Mouse (Mus musculus): Measurements from ENCODE around the gene Nr2f2. TPM values are rescaled to one million over a fixed set of nuclear protein-coding genes. Genes with fewer than 3 reads are reported as not detected.

Gene Nr2f2
- polyA plus RNA-seq, 1 experiment from 2014 or later: 107 TPM

DNA sequence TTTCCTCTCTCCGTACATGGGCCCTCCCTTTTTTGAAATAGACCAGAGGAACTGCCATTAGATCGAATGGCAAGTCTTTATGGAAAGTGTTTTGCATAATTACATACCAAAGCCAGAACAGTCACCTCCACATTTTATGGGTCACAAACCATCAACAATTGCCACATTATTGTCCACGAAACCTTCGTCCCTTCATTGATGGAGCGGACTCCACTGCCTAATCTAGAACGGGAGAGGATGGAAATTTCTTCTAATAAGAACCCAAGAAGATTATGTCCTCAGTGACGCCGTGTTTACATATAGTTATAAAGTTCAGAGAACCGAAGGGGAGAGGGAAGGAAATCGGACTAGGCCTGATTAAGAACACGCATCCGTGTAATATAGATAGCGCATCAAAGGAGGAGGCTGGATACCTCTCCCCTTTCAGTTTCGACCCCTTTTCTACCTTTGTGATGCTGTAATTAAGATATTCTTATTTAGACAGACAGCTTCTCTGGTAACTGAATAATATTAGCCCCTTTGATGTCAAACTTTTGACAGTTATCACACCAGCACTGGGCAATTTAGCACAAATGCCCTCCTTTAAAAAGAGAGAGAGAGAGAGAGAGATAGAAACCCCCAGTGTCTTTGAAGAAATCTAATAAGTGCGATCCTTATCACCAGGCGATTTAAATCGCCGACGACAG lies 36.9 kb downstream of the Nr2f2 start:
- H3K36me3 ChIP-seq: no peaks in the 10 kb centered on the region
- no peak overlapping the region for H3K4me3 ChIP-seq
- H3K27me3 ChIP-seq: peaks cover 89% of the 10 kb centered on the region
- no peak overlapping the region for H3K4me2 ChIP-seq
- no peak overlapping the region for H3K9ac ChIP-seq
- peaks cover 29% of the 10 kb centered on the region for H3K4me1 ChIP-seq
- H3K27ac ChIP-seq: no peak overlapping the region
- ATAC-seq (ENCODE audit: borderline replicate concordance, extremely low read depth, low FRiP score, low TSS enrichment): no peak
- WGBS: 48% methylated on average over 19 of the region's 19 CpGs
- no peaks in the 10 kb centered on the region for H3K9me3 ChIP-seq

DNA sequence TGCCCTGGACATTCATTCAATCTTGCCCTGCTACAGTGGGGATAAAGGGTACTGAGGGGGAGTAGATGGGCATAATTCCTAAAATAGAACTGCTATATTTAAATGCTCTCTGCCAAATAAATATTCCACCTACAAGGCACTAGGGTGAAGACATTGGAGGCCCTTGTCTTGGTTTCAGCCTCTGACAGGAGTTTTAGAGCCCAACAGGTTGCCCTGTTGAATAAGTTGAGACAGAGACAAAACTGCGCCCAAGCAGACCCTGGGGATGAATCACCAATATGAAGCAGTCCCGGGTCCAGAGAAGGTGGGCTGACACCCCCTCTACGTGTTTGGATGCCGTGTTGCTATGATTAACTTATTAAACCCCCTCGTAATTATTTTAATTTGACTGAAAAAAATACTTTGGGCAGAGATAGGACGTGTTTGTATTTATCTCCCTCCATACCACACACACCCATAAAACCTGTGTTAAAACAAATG lies 37.5 kb downstream of the Nr2f2 start:
- H3K36me3 ChIP-seq: no peaks in the 10 kb centered on the region
- H3K27me3 ChIP-seq: peaks cover 91% of the 10 kb centered on the region
- H3K4me3 ChIP-seq: no peak overlapping the region
- no peaks in the 10 kb centered on the region for H3K9me3 ChIP-seq
- no peak for ATAC-seq (ENCODE audit: borderline replicate concordance, extremely low read depth, low FRiP score, low TSS enrichment)
- 61% methylated on average over 6 of the region's 6 CpGs for WGBS
- H3K4me1 ChIP-seq: peaks cover 25% of the 10 kb centered on the region
- H3K4me2 ChIP-seq: no peak overlapping the region
- no peak overlapping the region for H3K27ac ChIP-seq
- no peak overlapping the region for H3K9ac ChIP-seq

DNA sequence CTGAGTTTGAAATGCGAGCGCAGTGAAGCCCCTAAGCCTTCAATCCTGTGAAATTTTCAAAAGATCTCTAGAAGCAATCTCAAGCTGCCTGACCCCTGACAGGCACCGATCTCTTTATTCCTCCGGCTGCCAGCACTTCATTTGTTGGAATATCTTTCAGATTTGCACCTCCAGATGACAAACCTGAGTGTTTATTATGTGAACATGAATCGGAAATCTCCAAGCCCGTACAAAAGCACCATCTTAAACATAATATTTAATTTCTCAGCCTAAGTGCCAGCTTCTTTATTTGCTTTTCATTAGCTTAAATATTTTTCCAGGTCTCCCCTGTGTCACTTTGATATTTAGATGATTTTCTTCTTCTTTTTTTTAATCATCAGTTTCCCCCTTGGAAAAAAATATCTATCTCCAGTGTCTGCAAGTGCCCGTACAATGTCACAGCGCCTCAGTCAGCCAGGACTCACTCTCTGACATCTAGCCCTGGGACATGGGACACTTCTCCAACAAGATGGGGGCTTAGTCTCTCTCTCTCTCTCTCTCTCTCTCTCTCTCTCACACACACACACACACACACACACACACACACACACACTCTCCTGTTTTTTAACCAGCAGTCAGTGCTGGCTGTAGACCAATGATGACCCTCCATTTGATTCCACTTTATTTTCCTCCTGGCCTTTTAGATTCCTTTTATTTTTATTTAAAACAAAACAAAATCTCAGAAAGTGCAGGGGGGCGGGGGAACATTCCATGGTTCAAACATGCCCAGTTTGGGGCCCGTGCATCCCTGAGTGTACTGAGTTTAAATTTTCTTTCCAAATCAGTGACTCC lies 38.1 kb downstream of the Nr2f2 start:
- Histone ChIP-seq H3K27ac (no peak overlapping the region), H3K36me3 (no peaks in the 10 kb centered on the region), H3K9me3 (no peaks in the 10 kb centered on the region), H3K4me3 (no peak overlapping the region), H3K9ac (no peak overlapping the region), H3K4me2 (no peak overlapping the region), H3K27me3 (peaks cover 97% of the 10 kb centered on the region), H3K4me1 (peaks cover 25% of the 10 kb centered on the region)
- 39% methylated on average over 10 of the region's 10 CpGs for WGBS
- ATAC-seq (ENCODE audit: borderline replicate concordance, extremely low read depth, low FRiP score, low TSS enrichment): no peak

DNA sequence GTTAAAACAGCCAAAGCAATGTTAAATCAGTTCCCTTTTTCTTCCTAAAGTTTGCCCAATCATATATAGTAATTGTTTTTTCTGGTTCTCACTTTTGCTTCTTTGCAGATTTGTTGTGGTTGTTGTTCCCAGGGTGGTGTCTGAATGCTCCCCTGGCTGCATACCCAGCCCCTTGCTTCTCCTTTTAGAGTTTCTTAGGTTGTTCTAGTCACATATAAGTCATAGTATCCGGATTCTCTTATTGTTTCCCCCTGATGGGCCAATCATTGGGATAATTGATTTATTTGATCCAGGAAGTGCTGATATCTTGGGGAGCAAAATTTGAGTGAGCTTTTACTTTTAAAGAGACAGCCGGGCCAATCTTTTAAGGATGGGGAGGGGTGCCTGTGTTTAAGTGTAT lies 39.3 kb downstream of the Nr2f2 start:
- H3K27ac ChIP-seq: no peak overlapping the region

DNA sequence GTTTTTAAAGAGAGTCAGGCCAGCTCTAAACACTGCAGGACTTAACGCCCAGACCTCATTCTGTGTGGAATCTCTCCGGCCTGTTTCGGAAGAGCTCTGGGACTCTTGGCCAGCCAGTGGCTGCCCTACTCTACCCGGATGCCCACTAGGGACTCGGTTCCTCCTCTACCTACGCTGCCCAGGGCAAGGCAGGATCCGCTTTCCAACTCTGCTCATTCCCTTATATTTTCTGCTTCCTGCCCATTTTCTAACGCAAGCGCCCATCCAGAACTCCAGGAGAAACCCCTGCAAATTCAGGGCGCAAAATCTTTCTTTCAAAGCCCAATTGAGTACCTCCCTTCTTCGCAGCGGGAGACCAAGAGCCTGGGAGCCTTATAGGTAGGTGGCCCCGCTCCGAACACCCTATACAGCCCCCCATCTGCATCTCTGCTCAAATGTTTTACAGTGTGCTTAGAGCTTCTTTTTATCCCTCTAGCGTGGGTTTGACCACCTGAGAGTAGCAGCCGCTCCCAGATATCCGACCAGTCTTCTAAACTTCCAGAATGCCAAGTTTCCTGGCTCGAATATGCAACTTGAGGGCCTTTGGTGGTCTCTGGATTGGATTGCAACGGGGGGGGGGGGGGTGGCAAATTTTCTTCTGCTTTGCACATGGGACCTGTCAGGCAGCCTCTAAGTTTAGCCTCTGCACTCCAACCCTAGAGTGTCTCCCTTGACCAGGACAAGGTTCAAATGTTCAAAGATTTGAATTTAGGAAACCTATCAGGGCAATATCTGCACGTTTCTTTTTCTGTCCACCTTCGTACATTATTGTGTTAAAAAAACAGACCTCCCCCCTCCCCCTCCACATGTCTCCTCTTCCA lies 40.1 kb downstream of the Nr2f2 start:
- Histone ChIP-seq H3K27ac (no peak overlapping the region), H3K4me3 (no peak overlapping the region), H3K9me3 (no peaks in the 10 kb centered on the region), H3K27me3 (peaks cover 88% of the 10 kb centered on the region), H3K9ac (no peak overlapping the region), H3K36me3 (no peaks in the 10 kb centered on the region), H3K4me2 (peak overlapping the region; percentile 37; the same call in 1 of the 2 replicates), H3K4me1 (peaks cover 9% of the 10 kb centered on the region)
- WGBS: 19% methylated on average over 21 of the region's 21 CpGs
- no peak for ATAC-seq (ENCODE audit: borderline replicate concordance, extremely low read depth, low FRiP score, low TSS enrichment)

More for the DNA sequence above, 39.3 kb downstream of the Nr2f2 start:
- H3K27me3 ChIP-seq: peaks cover 95% of the 10 kb centered on the region
- H3K4me3 ChIP-seq: no peak overlapping the region
- H3K9ac ChIP-seq: no peak overlapping the region
- no peaks in the 10 kb centered on the region for H3K36me3 ChIP-seq
- WGBS: 67% methylated on average over 2 of the region's 2 CpGs
- H3K4me2 ChIP-seq: no peak overlapping the region
- H3K4me1 ChIP-seq: peaks cover 16% of the 10 kb centered on the region
- no peak for ATAC-seq (ENCODE audit: borderline replicate concordance, extremely low read depth, low FRiP score, low TSS enrichment)
- no peaks in the 10 kb centered on the region for H3K9me3 ChIP-seq

DNA sequence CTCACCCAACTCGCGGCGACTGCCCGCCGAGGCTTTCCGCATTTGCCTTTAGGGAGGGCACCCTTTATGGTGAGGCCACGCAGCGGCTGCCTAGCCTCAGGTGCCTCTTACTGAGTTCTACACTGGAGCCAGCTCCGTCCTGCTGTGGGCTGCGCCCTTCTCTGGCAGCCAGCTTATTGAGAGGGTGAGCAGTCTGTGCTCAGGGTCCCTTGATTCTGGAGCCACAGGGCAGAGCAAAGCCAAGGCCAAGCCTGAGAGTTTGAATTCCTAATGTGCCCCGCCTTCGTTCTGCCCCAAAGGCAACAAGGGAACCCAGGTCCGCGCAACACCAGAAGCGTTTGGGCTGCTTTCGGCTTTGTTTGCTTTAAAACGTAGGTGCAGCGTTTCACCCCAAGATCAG lies 41.2 kb downstream of the Nr2f2 start:
- ATAC-seq (ENCODE audit: borderline replicate concordance, extremely low read depth, low FRiP score, low TSS enrichment): no peak

DNA sequence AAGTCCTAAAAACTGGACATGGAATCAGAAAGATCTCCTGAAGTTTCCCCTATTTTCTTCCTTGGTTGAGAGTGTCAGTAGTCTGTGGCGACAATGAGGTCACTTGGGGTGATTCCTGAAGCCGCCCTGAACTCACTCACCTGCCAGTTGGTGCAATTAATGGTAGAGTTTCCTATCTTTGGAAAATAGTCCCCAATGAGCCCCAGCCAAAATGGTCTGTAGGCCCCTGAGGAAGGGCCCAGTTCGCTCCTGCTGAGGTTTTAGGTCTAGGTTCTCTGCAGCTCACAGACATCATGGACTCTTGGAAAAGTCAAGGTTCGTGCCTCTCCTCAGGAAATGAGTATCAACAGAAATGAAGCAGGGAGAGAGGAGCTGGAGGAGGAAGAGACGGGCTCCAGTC lies 42.0 kb downstream of the Nr2f2 start:
- peaks cover 71% of the 10 kb centered on the region for H3K27me3 ChIP-seq
- H3K36me3 ChIP-seq: no peaks in the 10 kb centered on the region
- WGBS: 55% methylated on average over 5 of the region's 5 CpGs
- H3K4me1 ChIP-seq: no peaks in the 10 kb centered on the region
- no peak for ATAC-seq (ENCODE audit: borderline replicate concordance, extremely low read depth, low FRiP score, low TSS enrichment)
- H3K27ac ChIP-seq: no peak overlapping the region
- H3K4me2 ChIP-seq: no peak overlapping the region
- no peaks in the 10 kb centered on the region for H3K9me3 ChIP-seq
- no peak overlapping the region for H3K4me3 ChIP-seq
- H3K9ac ChIP-seq: no peak overlapping the region

More for the DNA sequence above, 41.2 kb downstream of the Nr2f2 start:
- WGBS: 16% methylated on average over 18 of the region's 18 CpGs
- H3K27ac ChIP-seq: no peak overlapping the region
- no peaks in the 10 kb centered on the region for H3K4me1 ChIP-seq
- H3K27me3 ChIP-seq: peaks cover 79% of the 10 kb centered on the region
- no peak overlapping the region for H3K4me3 ChIP-seq
- H3K36me3 ChIP-seq: no peaks in the 10 kb centered on the region
- no peak overlapping the region for H3K9ac ChIP-seq
- H3K4me2 ChIP-seq: peak overlapping the region; percentile 37
- no peaks in the 10 kb centered on the region for H3K9me3 ChIP-seq

DNA sequence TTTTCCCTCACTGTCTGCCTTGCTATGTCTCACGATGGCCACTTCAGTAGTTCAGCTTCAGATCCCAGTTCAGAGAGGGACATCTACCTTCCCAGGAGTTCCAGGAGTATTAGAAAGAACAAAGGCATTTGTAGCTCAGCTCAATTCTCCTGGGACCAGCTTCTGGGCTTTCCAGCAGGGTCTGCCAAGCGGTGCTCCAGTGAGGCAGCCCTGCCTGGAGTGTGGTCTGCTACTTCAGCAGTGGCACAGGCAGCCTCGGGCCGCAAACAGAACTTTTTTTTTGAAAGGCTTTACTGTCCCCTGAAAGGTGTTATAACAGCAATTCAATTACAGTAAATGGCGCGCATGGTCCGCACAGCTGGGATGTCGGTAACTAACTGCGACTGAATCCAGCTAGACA lies 42.5 kb downstream of the Nr2f2 start:
- Histone ChIP-seq H3K9me3 (no peaks in the 10 kb centered on the region), H3K9ac (no peak overlapping the region), H3K4me3 (no peak overlapping the region), H3K27me3 (peaks cover 66% of the 10 kb centered on the region), H3K36me3 (no peaks in the 10 kb centered on the region), H3K4me2 (no peak overlapping the region), H3K27ac (no peak overlapping the region), H3K4me1 (no peaks in the 10 kb centered on the region)
- ATAC-seq (ENCODE audit: borderline replicate concordance, extremely low read depth, low FRiP score, low TSS enrichment): no peak
- WGBS: 49% methylated on average over 9 of the region's 9 CpGs

DNA sequence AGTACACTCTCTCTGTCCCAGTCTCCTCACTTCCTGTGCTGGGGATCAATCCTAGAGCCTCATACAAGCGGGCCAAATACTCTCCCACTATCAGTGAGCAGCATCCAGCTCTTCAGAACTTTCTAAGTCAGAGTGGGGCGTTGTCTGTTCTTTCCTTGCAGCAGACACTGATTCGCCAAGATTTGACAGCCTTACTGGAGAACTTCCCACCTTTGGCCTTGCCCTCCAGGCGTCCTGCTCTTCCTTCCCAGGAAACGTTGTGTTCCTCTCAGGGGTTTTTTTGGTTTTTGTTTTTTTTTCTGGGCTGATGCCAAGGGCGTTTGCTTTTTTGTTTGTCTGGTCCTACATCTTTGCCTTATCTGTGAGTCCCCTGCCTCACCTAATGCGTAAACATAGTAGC lies 60.8 kb downstream of the Nr2f2 start:
- Histone ChIP-seq H3K27me3 (no peaks in the 10 kb centered on the region), H3K36me3 (no peaks in the 10 kb centered on the region), H3K4me3 (no peak overlapping the region), H3K4me2 (no peak overlapping the region), H3K9ac (no peak overlapping the region), H3K9me3 (no peaks in the 10 kb centered on the region), H3K4me1 (no peaks in the 10 kb centered on the region), H3K27ac (no peak overlapping the region)
- ATAC-seq (ENCODE audit: borderline replicate concordance, extremely low read depth, low FRiP score, low TSS enrichment): no peak
- WGBS: 38% methylated on average over 7 of the region's 7 CpGs

DNA sequence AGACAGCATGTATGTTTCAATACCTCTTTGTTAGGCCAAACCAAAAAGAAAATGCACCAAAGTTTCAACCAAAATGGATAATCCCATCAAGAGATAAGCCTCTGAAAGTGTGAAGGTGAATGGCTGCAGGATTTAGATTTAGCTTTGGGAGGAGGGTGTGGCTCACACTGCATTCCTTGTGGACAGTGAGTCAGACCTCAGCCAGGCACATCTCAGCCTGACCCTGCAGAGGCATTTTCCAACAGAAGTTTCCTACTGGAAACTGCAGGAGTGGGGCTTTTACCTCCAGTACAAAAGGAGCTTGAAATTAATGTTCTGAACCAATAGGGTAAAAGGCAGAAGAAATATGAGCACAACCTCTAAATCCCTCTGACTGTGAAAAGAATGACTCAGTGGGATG lies 62.1 kb downstream of the Nr2f2 start:
- ATAC-seq (ENCODE audit: borderline replicate concordance, extremely low read depth, low FRiP score, low TSS enrichment): no peak
- Histone ChIP-seq H3K9me3 (no peaks in the 10 kb centered on the region), H3K27me3 (no peaks in the 10 kb centered on the region), H3K4me1 (no peaks in the 10 kb centered on the region), H3K9ac (no peak overlapping the region), H3K36me3 (no peaks in the 10 kb centered on the region), H3K27ac (no peak overlapping the region), H3K4me3 (no peak overlapping the region), H3K4me2 (no peak overlapping the region)

All from lung, embryonic 15.5 days (tissue).